In the genomic region with DNA sequence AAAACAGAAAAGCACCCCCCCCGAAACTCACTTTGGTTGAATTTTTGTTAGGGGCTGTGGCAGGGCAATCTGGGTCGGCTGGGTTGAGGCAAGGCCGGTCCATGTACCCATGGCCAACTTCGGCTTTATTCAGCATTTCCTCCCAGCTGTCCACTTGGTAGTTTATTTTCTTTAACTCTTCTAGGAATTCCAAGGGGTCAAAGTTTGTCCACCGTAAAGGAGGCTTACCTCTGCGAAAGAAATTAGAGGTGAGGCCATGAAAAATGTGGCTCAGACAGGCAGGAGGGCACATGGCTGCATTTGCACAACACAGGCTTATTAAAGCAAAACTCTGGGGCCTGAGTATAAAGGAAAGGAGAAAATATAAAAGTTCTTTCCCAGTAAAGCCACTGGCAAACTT, we compare ENCODE assay signal across 24 mouse cellular contexts. TPM values are rescaled to one million over a fixed set of nuclear protein-coding genes. Genes with fewer than 3 reads are reported as not detected.
DNase-seq lines count a peak whose midpoint lies in the region; ATAC-seq and TF ChIP-seq lines count a peak whose summit lies in the region.
"Had no signal": no experiment of that assay in that cellular context is flagged by ENCODE, and none has a peak within 500 bp of the region (broad histone marks: within the 10 kb centered on the region; RNA-seq: fewer than 3 reads in every experiment).

No protein-coding gene starts in this region.

- TF ChIP-seq POLR2A in kidney, adult 2 months (IDR thresholded peaks at IDR 0.05; ENCODE audit: low read depth, low read length), result no peak

- peak overlapping the region; percentile 35; the same call in 1 of the 2 replicates for H3K4me2 ChIP-seq in forebrain, embryonic 13.5 days
- no peak overlapping the region for H3K4me2 ChIP-seq in forebrain, embryonic 16.5 days (ENCODE audit: low read length)
- H3K4me2 ChIP-seq in neural tube, embryonic 15.5 days, result no peak overlapping the region
- H3K4me2 ChIP-seq: heart, embryonic 12.5 days; lung, embryonic 15.5 days; midbrain, embryonic 13.5 days; neural tube, embryonic 13.5 days had no signal

- no peak for TF ChIP-seq CTCF in kidney, adult 2 months (conservative IDR thresholded peaks at IDR 0.05; ENCODE audit: insufficient read depth, insufficient read length, low read depth, low read length)

- H3K4me3 ChIP-seq in forebrain, embryonic 13.5 days, result no peak overlapping the region
- no peak overlapping the region for H3K4me3 ChIP-seq in forebrain, embryonic 16.5 days (replicated peaks; ENCODE audit: low read length)
- no peak overlapping the region for H3K4me3 ChIP-seq in kidney, adult 2 months (ENCODE audit: insufficient read depth, low read depth, low read length)
- no peak overlapping the region for H3K4me3 ChIP-seq in neural tube, embryonic 15.5 days (replicated peaks)
- H3K4me3 ChIP-seq: heart, embryonic 12.5 days; lung, embryonic 15.5 days; midbrain, embryonic 13.5 days; neural tube, embryonic 13.5 days had no signal

- 24% methylated on average over 6 of the region's 6 CpGs for WGBS in forebrain, embryonic 13.5 days
- WGBS in forebrain, embryonic 16.5 days, result 21% methylated on average over 6 of the region's 6 CpGs
- 42% methylated on average over 6 of the region's 6 CpGs for WGBS in kidney, adult 2 months
- 58% methylated on average over 6 of the region's 6 CpGs for WGBS in neural tube, embryonic 15.5 days

- peak; percentile 82 for DNase-seq in kidney, adult 2 months
- no peak for DNase-seq in kidney, postnatal 4 days
- DNase-seq in neural tube, embryonic 10.5 days (ENCODE audit: extremely low spot score, low spot score), result no peak
- peak; percentile 58 for DNase-seq in yolk sac, embryonic 10.5 days (ENCODE audit: low spot score)
- DNase-seq in frontal cortex, postnatal 14 days (ENCODE audit: low spot score in 2 of 2), result no peak
- DNase-seq: adrenal gland, postnatal 25 days; cerebellum, adult 11-12 months; cerebellum, postnatal 14 days; gastrocnemius, postnatal 10 days; heart, adult 11 months; heart, postnatal 14 days; layer of hippocampus, adult 9-11 months; spleen, adult 18-20 months; thymus, postnatal 25 days had no signal

- no peak for ATAC-seq in forebrain, embryonic 13.5 days
- no peak for ATAC-seq in forebrain, embryonic 16.5 days
- ATAC-seq in neural tube, embryonic 15.5 days (ENCODE audit: low FRiP score), result no peak
- ATAC-seq: inflammation-experienced regulatory T-cells, adult 6 months; midbrain, embryonic 13.5 days had no signal

- H3K9ac ChIP-seq in forebrain, embryonic 13.5 days, result no peak overlapping the region
- no peak overlapping the region for H3K9ac ChIP-seq in forebrain, embryonic 16.5 days (replicated peaks; ENCODE audit: low read depth, low read length)
- no peak overlapping the region for H3K9ac ChIP-seq in neural tube, embryonic 15.5 days (replicated peaks)
- H3K9ac ChIP-seq: heart, embryonic 12.5 days; liver, embryonic 14.5 days; lung, embryonic 15.5 days; midbrain, embryonic 13.5 days; neural tube, embryonic 13.5 days had no signal

- H3K9me3 ChIP-seq in forebrain, embryonic 13.5 days (replicated peaks), result no peaks in the 10 kb centered on the region
- no peaks in the 10 kb centered on the region for H3K9me3 ChIP-seq in forebrain, embryonic 16.5 days (ENCODE audit: control insufficient read depth, low read length)
- no peaks in the 10 kb centered on the region for H3K9me3 ChIP-seq in neural tube, embryonic 15.5 days (replicated peaks)
- H3K9me3 ChIP-seq: heart, embryonic 12.5 days; lung, embryonic 15.5 days; midbrain, embryonic 13.5 days; neural tube, embryonic 13.5 days had no signal

- H3K27ac ChIP-seq in forebrain, embryonic 13.5 days, result 0 out of 2 replicates have a peak overlapping the region, but pooled peaks have one; percentile 69
- H3K27ac ChIP-seq in forebrain, embryonic 16.5 days (ENCODE audit: low read length), result no peak overlapping the region
- 0 out of 2 replicates have a peak overlapping the region, but pooled peaks have one; percentile 6 for H3K27ac ChIP-seq in kidney, adult 2 months (ENCODE audit: insufficient read depth, low read depth, low read length)
- H3K27ac ChIP-seq in neural tube, embryonic 15.5 days (replicated peaks), result peak overlapping the region; percentile 23; the same call in 1 of the 2 replicates
- H3K27ac ChIP-seq: liver, embryonic 14.5 days; lung, embryonic 15.5 days had no signal

- peaks cover 56% of the 10 kb centered on the region for H3K4me1 ChIP-seq in forebrain, embryonic 13.5 days
- H3K4me1 ChIP-seq in forebrain, embryonic 16.5 days (replicated peaks; ENCODE audit: control insufficient read depth, insufficient read depth, low read length), result peaks cover 33% of the 10 kb centered on the region
- H3K4me1 ChIP-seq in kidney, adult 2 months (ENCODE audit: control insufficient read depth, insufficient read depth, low read length), result peaks cover 36% of the 10 kb centered on the region
- H3K4me1 ChIP-seq in neural tube, embryonic 15.5 days, result peaks cover 22% of the 10 kb centered on the region

- peaks cover 46% of the 10 kb centered on the region for H3K36me3 ChIP-seq in forebrain, embryonic 13.5 days (ENCODE audit: poor library complexity, severe bottlenecking)
- H3K36me3 ChIP-seq in forebrain, embryonic 16.5 days (ENCODE audit: control insufficient read depth, insufficient read depth), result peaks cover 16% of the 10 kb centered on the region
- no peaks in the 10 kb centered on the region for H3K36me3 ChIP-seq in kidney, adult 2 months (ENCODE audit: control insufficient read depth, insufficient read depth, low read length)
- H3K36me3 ChIP-seq in neural tube, embryonic 15.5 days, result peaks cover 51% of the 10 kb centered on the region

- H3K27me3 ChIP-seq in forebrain, embryonic 13.5 days, result peaks cover 39% of the 10 kb centered on the region
- H3K27me3 ChIP-seq in forebrain, embryonic 16.5 days (replicated peaks; ENCODE audit: control insufficient read depth, insufficient read depth, low read length), result peaks cover 3% of the 10 kb centered on the region; the same call in 1 of the 2 replicates
- H3K27me3 ChIP-seq in kidney, adult 2 months (replicated peaks; ENCODE audit: control insufficient read depth, insufficient read depth, low read length), result no peaks in the 10 kb centered on the region
- no peaks in the 10 kb centered on the region for H3K27me3 ChIP-seq in neural tube, embryonic 15.5 days (replicated peaks)
- H3K27me3 ChIP-seq: CH12.LX; heart, embryonic 12.5 days; lung, embryonic 15.5 days; midbrain, embryonic 13.5 days; neural tube, embryonic 13.5 days had no signal

RNA-seq across cellular contexts. Expression of gene Ptch1, which starts 29.9 kb away (rescaled TPM):
- 11.3 and 16.0 TPM in 2 replicates for polyA plus RNA-seq in forebrain, embryonic 13.5 days (2015; fragmentation: Nextera tagmentation; extraction: Ambion mirVana)
- polyA plus RNA-seq in forebrain, embryonic 16.5 days (2015; fragmentation: Nextera tagmentation; extraction: Ambion mirVana), result 8.0 and 11.2 TPM in 2 replicates
- polyA plus RNA-seq in kidney, adult 2 months (2012; rRNA removed), result 17.5 and 19.6 TPM in 2 replicates
- 16.9 and 17.5 TPM in 2 replicates for polyA plus RNA-seq in neural tube, embryonic 15.5 days (2015; fragmentation: Nextera tagmentation; extraction: Ambion mirVana)

RNA-seq across cellular contexts. Expression of gene Fancc, which starts 46.4 kb away (rescaled TPM):
- polyA plus RNA-seq in forebrain, embryonic 13.5 days (2015; fragmentation: Nextera tagmentation; extraction: Ambion mirVana), result 13.7 and 18.1 TPM in 2 replicates
- 13.7 and 13.8 TPM in 2 replicates for polyA plus RNA-seq in forebrain, embryonic 16.5 days (2015; fragmentation: Nextera tagmentation; extraction: Ambion mirVana)
- polyA plus RNA-seq in kidney, adult 2 months (2012; rRNA removed), result 9.0 and 9.8 TPM in 2 replicates
- polyA plus RNA-seq in neural tube, embryonic 15.5 days (2015; fragmentation: Nextera tagmentation; extraction: Ambion mirVana), result 12.8 and 14.4 TPM in 2 replicates

Comparison
In these comparisons a context has a peak if more than half of its experiments do, and no peak if none do; other contexts are left out.
1. DNase-seq: peak in kidney, adult 2 months (single experiment) and yolk sac, embryonic 10.5 days (single experiment); none in kidney, postnatal 4 days (0 of 2), neural tube, embryonic 10.5 days (single experiment) and frontal cortex, postnatal 14 days (0 of 2).